Mouse (Mus musculus) ovary, postnatal 10 days (tissue): ENCODE results near the gene Inpp5b.

Source experiments
- DNase-seq: peaks from one replicate; pipeline ENCODE4 v3.0.0; 2022; ENCODE audit warnings: low spot score

Gene Inpp5b

GRCm38 (mm10) chr4:124811347-124811975, 69.8 kb downstream of the Inpp5b start:
- no peak for DNase-seq

GRCm38 (mm10) chr4:124815901-124816300, 74.3 kb downstream of the Inpp5b start:
- DNase-seq, result no peak

GRCm38 (mm10) chr4:124817803-124818202, 76.2 kb downstream of the Inpp5b start:
- no peak for DNase-seq

- no peak for DNase-seq
Measured at GRCm38 (mm10) chr4:124818832-124819231, 77.2 kb downstream of the Inpp5b start.

- no peak for DNase-seq
Measured at GRCm38 (mm10) chr4:124824967-124825366, 83.3 kb downstream of the Inpp5b start.

- no peak for DNase-seq
Measured at GRCm38 (mm10) chr4:124825371-124825965, 83.8 kb downstream of the Inpp5b start.

- DNase-seq, result no peak
Measured at GRCm38 (mm10) chr4:124829671-124830070, 88.0 kb downstream of the Inpp5b start.

- no peak for DNase-seq
Measured at GRCm38 (mm10) chr4:124832796-124833195, 91.1 kb downstream of the Inpp5b start.

- DNase-seq, result no peak
Measured at GRCm38 (mm10) chr4:124838035-124838700, 96.5 kb downstream of the Inpp5b start.

- DNase-seq, result no peak
Measured at GRCm38 (mm10) chr4:124840998-124841397, 99.3 kb downstream of the Inpp5b start.

GRCm38 (mm10) chr4:124843493-124843892, 101.8 kb downstream of the Inpp5b start:
- DNase-seq, result no peak

- peak; percentile 42 for DNase-seq
Measured at GRCm38 (mm10) chr4:124847573-124847972, 105.9 kb downstream of the Inpp5b start.

GRCm38 (mm10) chr4:124849631-124850260, 108.1 kb downstream of the Inpp5b start:
- DNase-seq, result peak; percentile 47

GRCm38 (mm10) chr4:124850261-124850913, 108.7 kb downstream of the Inpp5b start, which contains the start of gene Yrdc:
Yrdc (plus strand) TSS chr4:124850679.
- DNase-seq, result peak; percentile 88
